Mouse (Mus musculus): ENCODE measurements around the gene Tspyl3. TPM values are rescaled to one million over a fixed set of nuclear protein-coding genes. Genes with fewer than 3 reads are reported as not detected.
A peak's percentile ranks its signal among the peaks of the same experiment; 100 is the strongest.

Tspyl3 gene
- total RNA-seq (2017), result 10.8 and 11.8 TPM in 2 replicates

GRCm38 (mm10) chr2:153224946-153225594 lies at the start of gene Tspyl3:
Gene Tspyl3 (minus strand): TSS chr2:153225441.
- ATAC-seq (replicated peaks; ENCODE audit: low read depth, poor library complexity, severe bottlenecking), result peak; percentile 76

- ATAC-seq (replicated peaks; ENCODE audit: low read depth, poor library complexity, severe bottlenecking), result no peak
Observed at GRCm38 (mm10) chr2:153274919-153275247, 49.6 kb upstream of the Tspyl3 start.

GRCm38 (mm10) chr2:153274200-153274918 lies 49.1 kb upstream of the Tspyl3 start:
- ATAC-seq (replicated peaks; ENCODE audit: low read depth, poor library complexity, severe bottlenecking), result peak; percentile 67

GRCm38 (mm10) chr2:153270231-153270915 lies 45.1 kb upstream of the Tspyl3 start:
- ATAC-seq (replicated peaks; ENCODE audit: low read depth, poor library complexity, severe bottlenecking), result peak; percentile 59

- no peak for ATAC-seq (replicated peaks; ENCODE audit: low read depth, poor library complexity, severe bottlenecking)
Observed at GRCm38 (mm10) chr2:153267331-153267730, 42.1 kb upstream of the Tspyl3 start.

GRCm38 (mm10) chr2:153263053-153263452 lies 37.8 kb upstream of the Tspyl3 start:
- ATAC-seq (replicated peaks; ENCODE audit: low read depth, poor library complexity, severe bottlenecking), result peak; percentile 31; the same call in 1 of the 2 replicates

GRCm38 (mm10) chr2:153259864-153260674 lies 34.8 kb upstream of the Tspyl3 start:
- ATAC-seq (replicated peaks; ENCODE audit: low read depth, poor library complexity, severe bottlenecking), result no peak

GRCm38 (mm10) chr2:153259030-153259863 lies 34.0 kb upstream of the Tspyl3 start:
- peak; percentile 84 for ATAC-seq (replicated peaks; ENCODE audit: low read depth, poor library complexity, severe bottlenecking)

GRCm38 (mm10) chr2:153256604-153257003 lies 31.4 kb upstream of the Tspyl3 start:
- ATAC-seq (replicated peaks; ENCODE audit: low read depth, poor library complexity, severe bottlenecking), result no peak

- ATAC-seq (replicated peaks; ENCODE audit: low read depth, poor library complexity, severe bottlenecking), result no peak
Observed at GRCm38 (mm10) chr2:153249751-153250150, 24.5 kb upstream of the Tspyl3 start.

GRCm38 (mm10) chr2:153242156-153242555 lies 16.9 kb upstream of the Tspyl3 start:
- no peak for ATAC-seq (replicated peaks; ENCODE audit: low read depth, poor library complexity, severe bottlenecking)

GRCm38 (mm10) chr2:153241250-153242014 lies 16.2 kb upstream of the Tspyl3 start, which contains the start of the genes Plagl2 and Pofut1:
Gene Plagl2 (minus strand): TSS chr2:153241426.
Gene Pofut1 (plus strand): TSS chr2:153241533.
- ATAC-seq (replicated peaks; ENCODE audit: low read depth, poor library complexity, severe bottlenecking), result peak; percentile 73

GRCm38 (mm10) chr2:153240701-153241235 lies 15.5 kb upstream of the Tspyl3 start:
- ATAC-seq (replicated peaks; ENCODE audit: low read depth, poor library complexity, severe bottlenecking), result peak; percentile 37

- ATAC-seq (replicated peaks; ENCODE audit: low read depth, poor library complexity, severe bottlenecking), result no peak
Observed at GRCm38 (mm10) chr2:153239860-153240480, 14.7 kb upstream of the Tspyl3 start.

- ATAC-seq (replicated peaks; ENCODE audit: low read depth, poor library complexity, severe bottlenecking), result peak; percentile 40
Observed at GRCm38 (mm10) chr2:153239021-153239859, 14.0 kb upstream of the Tspyl3 start.

- ATAC-seq (replicated peaks; ENCODE audit: low read depth, poor library complexity, severe bottlenecking), result no peak
Observed at GRCm38 (mm10) chr2:153238406-153238805, 13.2 kb upstream of the Tspyl3 start.

GRCm38 (mm10) chr2:153237891-153238290 lies 12.7 kb upstream of the Tspyl3 start:
- ATAC-seq (replicated peaks; ENCODE audit: low read depth, poor library complexity, severe bottlenecking), result no peak

Measured in common myeloid progenitor, adult 5-6 weeks (primary cell).